Mouse (Mus musculus): ENCODE data around the gene Gm11011. TPM values are rescaled to one million over a fixed set of nuclear protein-coding genes. Genes with fewer than 3 reads are reported as not detected.

Gene Gm11011
- polyA plus RNA-seq, 2 experiments: not detected

GRCm38 (mm10) chr2:169590412-169590811 is 2.9 kb upstream of the Gm11011 start:
- Histone ChIP-seq H3K36me3 (replicated peaks; ENCODE audit: control insufficient read depth, insufficient read depth, low read depth) (no peaks in the 10 kb centered on the region), H3K9ac (replicated peaks) (no peak overlapping the region), H3K4me1 (replicated peaks; ENCODE audit: control insufficient read depth in 2 of 2, insufficient read depth in 2 of 2, low read length in 1 of 2) (no peaks in the 10 kb centered on the region), H3K27me3 (ENCODE audit: control insufficient read depth, insufficient read depth, low read length) (no peaks in the 10 kb centered on the region), H3K4me3 (ENCODE audit: insufficient read depth in 1 of 2, low read depth in 2 of 2, low read length in 2 of 2) (no peak overlapping the region), H3K27ac (no peak overlapping the region), H3K9me3 (ENCODE audit: control insufficient read depth, low read length) (no peaks in the 10 kb centered on the region), H3K4me2 (ENCODE audit: low read depth) (no peak overlapping the region)
- ATAC-seq (ENCODE audit: insufficient read depth) (no peak), DNase-seq (ENCODE audit: low read depth in 3 of 3, low spot score in 3 of 3) (no peak)
- TF ChIP-seq EP300 (IDR thresholded peaks at IDR 0.05; ENCODE audit: low read depth) (no peak), CTCF (IDR thresholded peaks at IDR 0.05; ENCODE audit: low read depth) (no peak)
- WGBS (ENCODE audit: insufficient replicate concordance): 60% methylated on average over 8 of the region's 8 CpGs

GRCm38 (mm10) chr2:169589697-169590096 is 2.2 kb upstream of the Gm11011 start:
- Histone ChIP-seq H3K4me1 (replicated peaks; ENCODE audit: control insufficient read depth in 2 of 2, insufficient read depth in 2 of 2, low read length in 1 of 2) (no peaks in the 10 kb centered on the region), H3K4me3 (ENCODE audit: insufficient read depth in 1 of 2, low read depth in 2 of 2, low read length in 2 of 2) (no peak overlapping the region), H3K27me3 (ENCODE audit: control insufficient read depth, insufficient read depth, low read length) (no peaks in the 10 kb centered on the region), H3K27ac (no peak overlapping the region), H3K36me3 (replicated peaks; ENCODE audit: control insufficient read depth, insufficient read depth, low read depth) (no peaks in the 10 kb centered on the region), H3K9me3 (ENCODE audit: control insufficient read depth, low read length) (no peaks in the 10 kb centered on the region), H3K4me2 (ENCODE audit: low read depth) (no peak overlapping the region), H3K9ac (replicated peaks) (no peak overlapping the region)
- TF ChIP-seq EP300 (IDR thresholded peaks at IDR 0.05; ENCODE audit: low read depth) (no peak), CTCF (IDR thresholded peaks at IDR 0.05; ENCODE audit: low read depth) (no peak)
- ATAC-seq (ENCODE audit: insufficient read depth): no peak
- WGBS (ENCODE audit: insufficient replicate concordance): 68% methylated on average over 10 of the region's 10 CpGs
- DNase-seq (ENCODE audit: low read depth in 3 of 3, low spot score in 3 of 3): no peak

- DNase-seq (ENCODE audit: low read depth in 3 of 3, low spot score in 3 of 3) (no peak), ATAC-seq (ENCODE audit: insufficient read depth) (no peak)
- 48% methylated on average over 3 of the region's 3 CpGs for WGBS (ENCODE audit: insufficient replicate concordance)
- Histone ChIP-seq H3K4me1 (replicated peaks; ENCODE audit: control insufficient read depth in 2 of 2, insufficient read depth in 2 of 2, low read length in 1 of 2) (no peaks in the 10 kb centered on the region), H3K27me3 (ENCODE audit: control insufficient read depth, insufficient read depth, low read length) (no peaks in the 10 kb centered on the region), H3K4me2 (ENCODE audit: low read depth) (no peak overlapping the region), H3K4me3 (ENCODE audit: insufficient read depth in 1 of 2, low read depth in 2 of 2, low read length in 2 of 2) (no peak overlapping the region), H3K9ac (replicated peaks) (no peak overlapping the region), H3K9me3 (ENCODE audit: control insufficient read depth, low read length) (no peaks in the 10 kb centered on the region), H3K36me3 (replicated peaks; ENCODE audit: control insufficient read depth, insufficient read depth, low read depth) (no peaks in the 10 kb centered on the region), H3K27ac (no peak overlapping the region)
- TF ChIP-seq EP300 (IDR thresholded peaks at IDR 0.05; ENCODE audit: low read depth) (no peak), CTCF (IDR thresholded peaks at IDR 0.05; ENCODE audit: low read depth) (no peak)
Measured at GRCm38 (mm10) chr2:169586688-169587087, 857 bp downstream of the Gm11011 start.

GRCm38 (mm10) chr2:169585631-169586285 is 1.8 kb downstream of the Gm11011 start:
- H3K27ac ChIP-seq: no peak overlapping the region
- WGBS (ENCODE audit: insufficient replicate concordance): 58% methylated on average over 12 of the region's 12 CpGs
- no peak for TF ChIP-seq CTCF (IDR thresholded peaks at IDR 0.05; ENCODE audit: low read depth)
- H3K36me3 ChIP-seq (replicated peaks; ENCODE audit: control insufficient read depth, insufficient read depth, low read depth): no peaks in the 10 kb centered on the region
- H3K27me3 ChIP-seq (ENCODE audit: control insufficient read depth, insufficient read depth, low read length): no peaks in the 10 kb centered on the region
- no peaks in the 10 kb centered on the region for H3K4me1 ChIP-seq (replicated peaks; ENCODE audit: control insufficient read depth in 2 of 2, insufficient read depth in 2 of 2, low read length in 1 of 2)
- H3K4me3 ChIP-seq (ENCODE audit: insufficient read depth in 1 of 2, low read depth in 2 of 2, low read length in 2 of 2): no peak overlapping the region
- DNase-seq (ENCODE audit: low read depth in 3 of 3, low spot score in 3 of 3): no peak
- no peaks in the 10 kb centered on the region for H3K9me3 ChIP-seq (ENCODE audit: control insufficient read depth, low read length)
- no peak overlapping the region for H3K9ac ChIP-seq (replicated peaks)
- ATAC-seq (ENCODE audit: insufficient read depth): no peak
- no peak overlapping the region for H3K4me2 ChIP-seq (ENCODE audit: low read depth)

GRCm38 (mm10) chr2:169584745-169585456 is 2.6 kb downstream of the Gm11011 start:
- no peak for ATAC-seq (ENCODE audit: insufficient read depth)
- TF ChIP-seq EP300 (IDR thresholded peaks at IDR 0.05; ENCODE audit: low read depth) (no peak), CTCF (IDR thresholded peaks at IDR 0.05; ENCODE audit: low read depth) (no peak)
- DNase-seq (ENCODE audit: low read depth in 3 of 3, low spot score in 3 of 3): no peak
- Histone ChIP-seq H3K4me1 (replicated peaks; ENCODE audit: control insufficient read depth in 2 of 2, insufficient read depth in 2 of 2, low read length in 1 of 2) (no peaks in the 10 kb centered on the region), H3K27ac (no peak overlapping the region), H3K27me3 (ENCODE audit: control insufficient read depth, insufficient read depth, low read length) (no peaks in the 10 kb centered on the region), H3K36me3 (replicated peaks; ENCODE audit: control insufficient read depth, insufficient read depth, low read depth) (no peaks in the 10 kb centered on the region), H3K4me2 (ENCODE audit: low read depth) (no peak overlapping the region), H3K4me3 (ENCODE audit: insufficient read depth in 1 of 2, low read depth in 2 of 2, low read length in 2 of 2) (no peak overlapping the region), H3K9ac (replicated peaks) (no peak overlapping the region), H3K9me3 (ENCODE audit: control insufficient read depth, low read length) (no peaks in the 10 kb centered on the region)
- 70% methylated on average over 15 of the region's 15 CpGs for WGBS (ENCODE audit: insufficient replicate concordance)

Measured in liver, embryonic 14.5 days (tissue).